Mouse (Mus musculus): ENCODE results near the gene Lemd2. TPM values are rescaled to one million over a fixed set of nuclear protein-coding genes. Genes with fewer than 3 reads are reported as not detected.

Lemd2 gene
- total and polyA plus RNA-seq, 3 experiments: 23.9 to 100 (median 45.5) TPM

- TF ChIP-seq TAL1 (conservative IDR thresholded peaks at IDR 0.05; ENCODE audit: low read depth, low read length) (no peak), GATA1 (IDR thresholded peaks at IDR 0.05; ENCODE audit: borderline replicate concordance, low read length) (no peak), CTCF (IDR thresholded peaks at IDR 0.05; ENCODE audit: low read depth, low read length) (no peak), POLR2AphosphoS5 (IDR thresholded peaks at IDR 0.05; ENCODE audit: insufficient replicate concordance, low read depth, low read length) (no peak), GATA2 (IDR thresholded peaks at IDR 0.05; ENCODE audit: borderline replicate concordance, low read depth, low read length) (no peak)
- Histone ChIP-seq H3K27me3 (ENCODE audit: insufficient read depth, low read length) (peaks cover 14% of the 10 kb centered on the region), H3K4me1 (ENCODE audit: insufficient read depth, low read depth, low read length) (peaks cover 27% of the 10 kb centered on the region), H3K36me3 (replicated peaks) (no peaks in the 10 kb centered on the region), H3K4me3 (ENCODE audit: low read depth, low read length) (no peak overlapping the region), H3K9me3 (replicated peaks) (peaks cover 7% of the 10 kb centered on the region)
- no peak for DNase-seq (ENCODE audit: low spot score)
- ATAC-seq (ENCODE audit: extremely low read depth, insufficient number of reproducible peaks, low FRiP score, poor library complexity, severe bottlenecking): no peak
These were observed 25.7 kb downstream of the Lemd2 start for GRCm38 (mm10) chr17:27178427-27179177.

DNA sequence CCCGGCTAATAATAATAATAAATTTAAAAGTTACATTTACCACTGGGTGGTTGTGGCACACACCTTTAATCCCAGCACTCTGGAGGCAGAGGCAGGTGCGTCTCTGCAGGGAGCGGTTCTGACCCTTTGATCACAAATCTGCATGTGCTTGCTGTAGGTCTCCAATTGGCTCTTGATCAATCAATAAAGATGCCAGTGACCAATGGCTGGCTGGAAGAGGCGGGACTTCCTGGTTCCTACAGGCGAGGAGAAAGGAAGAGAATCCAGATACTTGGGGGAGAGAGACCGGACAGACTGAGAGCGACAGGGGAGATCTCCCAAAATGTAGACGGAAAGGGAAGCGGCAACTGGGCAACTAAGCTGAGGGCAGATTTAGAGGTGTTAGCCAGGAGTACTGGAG lies 26.2 kb downstream of the Lemd2 start:
- Histone ChIP-seq H3K9me3 (replicated peaks) (peaks cover 7% of the 10 kb centered on the region), H3K27me3 (ENCODE audit: insufficient read depth, low read length) (peaks cover 15% of the 10 kb centered on the region), H3K4me3 (ENCODE audit: low read depth, low read length) (no peak overlapping the region), H3K4me1 (ENCODE audit: insufficient read depth, low read depth, low read length) (peaks cover 24% of the 10 kb centered on the region), H3K36me3 (replicated peaks) (no peaks in the 10 kb centered on the region)
- ATAC-seq (ENCODE audit: extremely low read depth, insufficient number of reproducible peaks, low FRiP score, poor library complexity, severe bottlenecking): no peak
- no peak for TF ChIP-seq TAL1 (conservative IDR thresholded peaks at IDR 0.05; ENCODE audit: low read depth, low read length)
- TF ChIP-seq GATA1 (IDR thresholded peaks at IDR 0.05; ENCODE audit: borderline replicate concordance, low read length): no peak
- TF ChIP-seq GATA2 (IDR thresholded peaks at IDR 0.05; ENCODE audit: borderline replicate concordance, low read depth, low read length): no peak
- no peak for TF ChIP-seq CTCF (IDR thresholded peaks at IDR 0.05; ENCODE audit: low read depth, low read length)
- no peak for TF ChIP-seq POLR2AphosphoS5 (IDR thresholded peaks at IDR 0.05; ENCODE audit: insufficient replicate concordance, low read depth, low read length)
- no peak for DNase-seq (ENCODE audit: low spot score)

DNA sequence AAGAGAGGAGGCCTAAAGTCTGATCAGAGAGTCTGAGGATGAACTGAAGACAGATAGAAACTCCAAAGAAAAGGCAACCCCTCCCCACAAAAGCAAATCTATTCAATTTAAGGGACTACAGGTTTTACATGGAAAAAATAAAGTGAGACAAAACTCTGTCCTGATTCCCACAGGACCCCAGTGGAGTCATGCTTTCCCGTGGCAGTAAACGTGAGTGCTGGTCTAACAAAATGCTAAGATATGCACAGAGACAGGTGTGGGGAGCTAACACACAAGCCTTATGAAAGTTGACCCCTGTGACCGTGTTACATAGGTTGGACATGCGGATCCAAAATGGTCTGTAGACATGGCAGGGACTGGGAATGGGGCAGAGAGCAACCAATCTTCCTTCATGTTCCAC lies 27.5 kb downstream of the Lemd2 start:
- DNase-seq (ENCODE audit: low spot score) (no peak), ATAC-seq (ENCODE audit: extremely low read depth, insufficient number of reproducible peaks, low FRiP score, poor library complexity, severe bottlenecking) (no peak)
- peaks cover 14% of the 10 kb centered on the region for H3K4me1 ChIP-seq (ENCODE audit: insufficient read depth, low read depth, low read length)
- peaks cover 23% of the 10 kb centered on the region for H3K27me3 ChIP-seq (ENCODE audit: insufficient read depth, low read length)
- no peak overlapping the region for H3K4me3 ChIP-seq (ENCODE audit: low read depth, low read length)
- peaks cover 7% of the 10 kb centered on the region for H3K9me3 ChIP-seq (replicated peaks)
- H3K36me3 ChIP-seq (replicated peaks): no peaks in the 10 kb centered on the region
- TF ChIP-seq POLR2AphosphoS5 (IDR thresholded peaks at IDR 0.05; ENCODE audit: insufficient replicate concordance, low read depth, low read length) (no peak), TAL1 (conservative IDR thresholded peaks at IDR 0.05; ENCODE audit: low read depth, low read length) (no peak), GATA2 (IDR thresholded peaks at IDR 0.05; ENCODE audit: borderline replicate concordance, low read depth, low read length) (no peak), CTCF (IDR thresholded peaks at IDR 0.05; ENCODE audit: low read depth, low read length) (no peak), GATA1 (IDR thresholded peaks at IDR 0.05; ENCODE audit: borderline replicate concordance, low read length) (no peak)

DNA sequence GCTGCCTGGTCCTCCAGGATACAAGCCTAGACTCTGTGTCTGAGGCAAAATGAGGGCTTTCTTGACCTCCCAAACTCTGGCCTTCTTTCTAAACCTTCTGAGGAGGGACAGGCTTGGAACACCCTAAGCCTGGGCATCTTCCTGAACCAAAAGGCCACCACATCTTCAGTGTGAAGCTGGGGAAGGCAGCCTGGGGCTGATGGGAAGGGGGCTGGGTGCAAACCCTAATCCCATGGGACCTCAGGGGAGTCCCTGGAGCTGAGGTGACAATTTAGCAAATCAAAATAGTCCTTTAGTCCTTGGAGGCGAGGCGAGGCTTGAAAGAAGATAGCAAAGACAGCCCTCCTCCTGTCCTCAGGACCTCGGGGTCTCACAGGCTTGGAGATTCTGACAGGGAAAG lies 28.0 kb downstream of the Lemd2 start:
- no peaks in the 10 kb centered on the region for H3K36me3 ChIP-seq (replicated peaks)
- peaks cover 11% of the 10 kb centered on the region; the same call in 1 of the 2 replicates for H3K4me1 ChIP-seq (ENCODE audit: insufficient read depth, low read depth, low read length)
- H3K9me3 ChIP-seq (replicated peaks): peaks cover 7% of the 10 kb centered on the region
- peaks cover 23% of the 10 kb centered on the region for H3K27me3 ChIP-seq (ENCODE audit: insufficient read depth, low read length)
- TF ChIP-seq GATA1 (IDR thresholded peaks at IDR 0.05; ENCODE audit: borderline replicate concordance, low read length) (no peak), CTCF (IDR thresholded peaks at IDR 0.05; ENCODE audit: low read depth, low read length) (no peak), TAL1 (conservative IDR thresholded peaks at IDR 0.05; ENCODE audit: low read depth, low read length) (no peak), POLR2AphosphoS5 (IDR thresholded peaks at IDR 0.05; ENCODE audit: insufficient replicate concordance, low read depth, low read length) (no peak), GATA2 (IDR thresholded peaks at IDR 0.05; ENCODE audit: borderline replicate concordance, low read depth, low read length) (no peak)
- no peak for ATAC-seq (ENCODE audit: extremely low read depth, insufficient number of reproducible peaks, low FRiP score, poor library complexity, severe bottlenecking)
- DNase-seq (ENCODE audit: low spot score): no peak
- no peak overlapping the region for H3K4me3 ChIP-seq (ENCODE audit: low read depth, low read length)

DNA sequence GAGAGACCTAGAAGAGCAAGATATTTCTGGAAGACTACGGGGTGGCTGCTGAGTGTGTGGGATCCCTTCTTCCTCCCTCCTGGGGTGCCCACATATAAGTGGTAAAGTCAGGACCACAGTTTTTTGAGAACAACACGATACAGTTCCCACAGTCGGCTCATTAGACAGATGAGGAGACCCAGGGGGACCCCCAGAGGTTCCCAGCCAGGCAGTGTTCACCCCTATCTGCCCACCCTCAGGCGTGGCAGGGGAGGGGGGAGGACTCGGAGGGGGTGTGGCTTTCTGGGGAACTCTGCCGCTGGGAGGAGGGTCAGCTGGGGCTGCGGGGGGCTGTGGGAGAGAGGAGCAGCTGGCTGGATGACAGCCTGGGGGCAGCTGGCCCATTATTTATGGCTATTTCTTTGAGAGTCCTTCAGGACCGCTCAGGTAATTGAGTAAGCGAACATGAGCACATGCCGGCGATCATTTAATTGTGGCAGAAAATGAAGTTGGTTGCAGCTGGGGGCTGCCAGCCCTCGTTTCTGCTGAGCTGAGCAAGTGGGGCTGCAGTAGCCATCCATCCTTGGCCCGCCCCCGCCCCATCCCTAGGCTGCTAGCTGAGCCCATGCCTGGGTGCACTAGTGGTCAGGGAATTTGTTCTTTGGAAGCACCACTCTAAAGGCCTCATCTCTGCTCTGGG lies 28.9 kb downstream of the Lemd2 start:
- H3K4me1 ChIP-seq (ENCODE audit: insufficient read depth, low read depth, low read length): peaks cover 14% of the 10 kb centered on the region; the same call in 1 of the 2 replicates
- no peak for ATAC-seq (ENCODE audit: extremely low read depth, insufficient number of reproducible peaks, low FRiP score, poor library complexity, severe bottlenecking)
- H3K27me3 ChIP-seq (ENCODE audit: insufficient read depth, low read length): peaks cover 32% of the 10 kb centered on the region
- no peak overlapping the region for H3K4me3 ChIP-seq (ENCODE audit: low read depth, low read length)
- no peak for DNase-seq (ENCODE audit: low spot score)
- H3K36me3 ChIP-seq (replicated peaks): no peaks in the 10 kb centered on the region
- H3K9me3 ChIP-seq (replicated peaks): peaks cover 7% of the 10 kb centered on the region
- no peak for TF ChIP-seq GATA2 (IDR thresholded peaks at IDR 0.05; ENCODE audit: borderline replicate concordance, low read depth, low read length)
- TF ChIP-seq CTCF (IDR thresholded peaks at IDR 0.05; ENCODE audit: low read depth, low read length): no peak
- TF ChIP-seq POLR2AphosphoS5 (IDR thresholded peaks at IDR 0.05; ENCODE audit: insufficient replicate concordance, low read depth, low read length): no peak
- TF ChIP-seq GATA1 (IDR thresholded peaks at IDR 0.05; ENCODE audit: borderline replicate concordance, low read length): no peak
- TF ChIP-seq TAL1 (conservative IDR thresholded peaks at IDR 0.05; ENCODE audit: low read depth, low read length): no peak

GRCm38 (mm10) chr17:27173715-27174114 lies 30.6 kb downstream of the Lemd2 start:
- Histone ChIP-seq H3K4me3 (ENCODE audit: low read depth, low read length) (no peak overlapping the region), H3K27me3 (ENCODE audit: insufficient read depth, low read length) (peaks cover 41% of the 10 kb centered on the region), H3K9me3 (replicated peaks) (peaks cover 2% of the 10 kb centered on the region; the same call in 1 of the 2 replicates), H3K36me3 (replicated peaks) (no peaks in the 10 kb centered on the region), H3K4me1 (ENCODE audit: insufficient read depth, low read depth, low read length) (peaks cover 15% of the 10 kb centered on the region; the same call in 1 of the 2 replicates)
- no peak for DNase-seq (ENCODE audit: low spot score)
- no peak for ATAC-seq (ENCODE audit: extremely low read depth, insufficient number of reproducible peaks, low FRiP score, poor library complexity, severe bottlenecking)
- TF ChIP-seq GATA1 (IDR thresholded peaks at IDR 0.05; ENCODE audit: borderline replicate concordance, low read length): no peak
- no peak for TF ChIP-seq POLR2AphosphoS5 (IDR thresholded peaks at IDR 0.05; ENCODE audit: insufficient replicate concordance, low read depth, low read length)
- no peak for TF ChIP-seq GATA2 (IDR thresholded peaks at IDR 0.05; ENCODE audit: borderline replicate concordance, low read depth, low read length)
- TF ChIP-seq CTCF (IDR thresholded peaks at IDR 0.05; ENCODE audit: low read depth, low read length): no peak
- no peak for TF ChIP-seq TAL1 (conservative IDR thresholded peaks at IDR 0.05; ENCODE audit: low read depth, low read length)
